Mouse (Mus musculus): ENCODE results near the gene Etl4.

GRCm38 (mm10) chr2:20549996-20550395 lies 640.4 kb downstream of the Etl4 start:
- TF ChIP-seq CTCF (IDR thresholded peaks at IDR 0.05; ENCODE audit: extremely low read depth, insufficient read length, insufficient replicate concordance, low read depth, low read length), result no peak
- no peak for TF ChIP-seq POLR2A (IDR thresholded peaks at IDR 0.05; ENCODE audit: low read depth, low read length)

All from small intestine, adult 2 months (tissue).